Mouse (Mus musculus) frontal cortex, postnatal 14 days (tissue): ENCODE results near the gene Pkp4.

Experiments
- DNase-seq, 2 experiments: peaks; one replicate each; pipeline ENCODE4 v3.0.0; 2022; ENCODE audit warnings: low spot score in 2 of 2

The Pkp4 gene

GRCm38 (mm10) chr2:59219997-59220789 is 59.5 kb downstream of the Pkp4 start:
- DNase-seq: no peak

GRCm38 (mm10) chr2:59226383-59226782 is 65.7 kb downstream of the Pkp4 start:
- no peak for DNase-seq

- DNase-seq: no peak
Measured at GRCm38 (mm10) chr2:59227011-59227410, 66.4 kb downstream of the Pkp4 start.

- DNase-seq: no peak
Measured at GRCm38 (mm10) chr2:59227508-59228263, 67.0 kb downstream of the Pkp4 start.

- DNase-seq: no peak
Measured at GRCm38 (mm10) chr2:59229250-59229895, 68.7 kb downstream of the Pkp4 start.

GRCm38 (mm10) chr2:59230656-59231055 is 70.0 kb downstream of the Pkp4 start:
- DNase-seq: no peak

- no peak for DNase-seq
Measured at GRCm38 (mm10) chr2:59231514-59231913, 70.9 kb downstream of the Pkp4 start.

- no peak for DNase-seq
Measured at GRCm38 (mm10) chr2:59233294-59233923, 72.8 kb downstream of the Pkp4 start.

- no peak for DNase-seq
Measured at GRCm38 (mm10) chr2:59233936-59234335, 73.3 kb downstream of the Pkp4 start.

GRCm38 (mm10) chr2:59234537-59234936 is 73.9 kb downstream of the Pkp4 start:
- DNase-seq: no peak

- DNase-seq: no peak
Measured at GRCm38 (mm10) chr2:59239841-59240395, 79.3 kb downstream of the Pkp4 start.

GRCm38 (mm10) chr2:59242117-59242516 is 81.5 kb downstream of the Pkp4 start:
- no peak for DNase-seq

- DNase-seq: no peak
Measured at GRCm38 (mm10) chr2:59244273-59245097, 83.8 kb downstream of the Pkp4 start.

GRCm38 (mm10) chr2:59245098-59245388 is 84.4 kb downstream of the Pkp4 start:
- no peak for DNase-seq

GRCm38 (mm10) chr2:59248806-59249205 is 88.2 kb downstream of the Pkp4 start:
- DNase-seq: no peak

- no peak for DNase-seq
Measured at GRCm38 (mm10) chr2:59252818-59253217, 92.2 kb downstream of the Pkp4 start.

- no peak for DNase-seq
Measured at GRCm38 (mm10) chr2:59253435-59253834, 92.8 kb downstream of the Pkp4 start.

GRCm38 (mm10) chr2:59258821-59259231 is 98.2 kb downstream of the Pkp4 start:
- DNase-seq: no peak

GRCm38 (mm10) chr2:59259346-59259745 is 98.7 kb downstream of the Pkp4 start:
- DNase-seq: no peak

GRCm38 (mm10) chr2:59261203-59261602 is 100.6 kb downstream of the Pkp4 start:
- no peak for DNase-seq

GRCm38 (mm10) chr2:59266428-59266827 is 105.8 kb downstream of the Pkp4 start:
- DNase-seq: no peak
